Mouse (Mus musculus) liver, postnatal 0 days (tissue): ENCODE data around the gene Parp1. TPM values are rescaled to one million over a fixed set of nuclear protein-coding genes. Genes with fewer than 3 reads are reported as not detected.
"Not testable (repeated sequence)": the region's sequence is repeated elsewhere in the genome, so short reads cannot be mapped to it uniquely, and the experiment has no call there.

Experiments used
- ATAC-seq: fragments of 200-750 bp; cut with Nextera tagmentation; 2 replicates; pipeline ENCODE4 v1.8.0; 2017; ENCODE audit warnings: mild to moderate bottlenecking, moderate library complexity
- DNase-seq: peaks from one replicate; pipeline ENCODE4 v3.0.0-alpha.2; 2016
- H3K27ac ChIP-seq: fragments of 300-500 bp; sonication (generic); 2 replicates; pipeline ENCODE4 v1.5.1; 2014; ENCODE audit warnings: antibody characterized with exemption, moderate library complexity, mild to moderate bottlenecking, low read depth
- H3K27me3 ChIP-seq: fragments of 300-500 bp; sonication (generic); 2 replicates; pipeline ENCODE4 v1.6.1; 2014; ENCODE audit warnings: low read length, control low read depth, mixed read lengths; ENCODE audit not compliant: insufficient read depth
- H3K36me3 ChIP-seq: fragments of 300-500 bp; sonication (generic); replicated peaks from 2 replicates; pipeline ENCODE4 v1.6.1; 2014; ENCODE audit warnings: mild to moderate bottlenecking, control low read depth, low read length, moderate library complexity, mixed read lengths; ENCODE audit not compliant: insufficient read depth
- H3K4me1 ChIP-seq: fragments of 300-500 bp; sonication (generic); 2 replicates; pipeline ENCODE4 v1.6.1; 2014; ENCODE audit warnings: antibody characterized with exemption, mild to moderate bottlenecking, control low read depth; ENCODE audit not compliant: insufficient read depth
- H3K4me2 ChIP-seq: fragments of 300-500 bp; sonication (generic); 2 replicates; pipeline ENCODE4 v1.6.1; 2014; ENCODE audit warnings: low read depth, mild to moderate bottlenecking, low read length, moderate library complexity, mixed read lengths
- H3K4me3 ChIP-seq: fragments of 300-500 bp; sonication (generic); 2 replicates; pipeline ENCODE4 v1.5.1; 2014; ENCODE audit warnings: low read depth, low read length
- H3K9ac ChIP-seq: fragments of 300-500 bp; sonication (generic); replicated peaks from 2 replicates; pipeline ENCODE4 v1.6.1; 2014; ENCODE audit warnings: mild to moderate bottlenecking, moderate library complexity
- H3K9me3 ChIP-seq: fragments of 300-500 bp; sonication (generic); 2 replicates; pipeline ENCODE4 v1.6.1; 2016; ENCODE audit warnings: mild to moderate bottlenecking, control low read depth, low read length, mixed read lengths
- CTCF ChIP-seq: sonication (generic); IDR thresholded peaks from 2 replicates; pipeline ENCODE4 v1.5.1; 2016; ENCODE audit warnings: antibody characterized with exemption, low read depth
- EP300 ChIP-seq: IDR thresholded peaks from 2 replicates; pipeline ENCODE4 v1.6.1; 2016; ENCODE audit warnings: antibody characterized with exemption, low read depth, mild to moderate bottlenecking
- WGBS: fragments of 180-500 bp; shearing (Covaris S2); extraction: QIAGEN DNeasy Blood & Tissue Kit; methylation state at CpG from one replicate; pipeline ENCODE4 v1.1.7; 2014; ENCODE audit not compliant: insufficient replicate concordance; 5-methylcytosine and 5-hydroxymethylcytosine counted together
- polyA plus RNA-seq: library from polyadenylated mRNA; unstranded; fragments of >200 nt; fragmentation: Nextera tagmentation; extraction: Ambion mirVana; gene quantifications from 2 replicates; pipeline ENCODE4 v1.2.1, GENCODE M21; 2015

The Parp1 gene
- polyA plus RNA-seq, 1 experiment from 2014 or later = 23.3 TPM

DNA sequence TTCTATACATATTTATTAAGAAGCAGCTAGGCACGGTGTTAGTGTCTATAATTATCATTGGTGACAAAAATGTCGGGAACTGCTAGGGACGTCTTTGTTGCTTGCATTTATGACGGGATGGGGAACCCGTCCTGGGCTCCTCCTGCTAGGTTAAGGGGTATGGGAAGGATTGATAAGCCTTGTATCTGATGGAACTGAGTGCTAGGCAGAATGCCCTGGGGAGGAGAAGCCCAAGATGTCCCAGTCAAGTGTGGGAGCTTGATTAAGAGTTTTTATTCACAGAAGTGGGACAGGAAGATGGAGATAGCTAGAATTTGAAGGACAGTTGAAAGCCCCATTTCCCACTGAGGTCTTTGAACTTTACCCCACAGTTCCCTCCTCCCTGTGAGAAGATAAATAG, 1.5 kb downstream of the Parp1 start:
- H3K4me2 ChIP-seq = peak overlapping the region; percentile 100
- ATAC-seq (peak; percentile 32), DNase-seq (no peak)
- H3K9me3 ChIP-seq = no peaks in the 10 kb centered on the region
- H3K27ac ChIP-seq = peak overlapping the region; percentile 12; the same call in 1 of the 2 replicates
- 5% methylated on average over 5 of the region's 5 CpGs for WGBS
- TF ChIP-seq EP300 (peak; percentile 72), CTCF (no peak)
- H3K4me1 ChIP-seq = peaks cover 26% of the 10 kb centered on the region
- no peaks in the 10 kb centered on the region for H3K27me3 ChIP-seq
- H3K4me3 ChIP-seq = peak overlapping the region; percentile 79
- H3K9ac ChIP-seq = peak overlapping the region; percentile 70
- peaks cover 8% of the 10 kb centered on the region; the same call in 1 of the 2 replicates for H3K36me3 ChIP-seq

DNA sequence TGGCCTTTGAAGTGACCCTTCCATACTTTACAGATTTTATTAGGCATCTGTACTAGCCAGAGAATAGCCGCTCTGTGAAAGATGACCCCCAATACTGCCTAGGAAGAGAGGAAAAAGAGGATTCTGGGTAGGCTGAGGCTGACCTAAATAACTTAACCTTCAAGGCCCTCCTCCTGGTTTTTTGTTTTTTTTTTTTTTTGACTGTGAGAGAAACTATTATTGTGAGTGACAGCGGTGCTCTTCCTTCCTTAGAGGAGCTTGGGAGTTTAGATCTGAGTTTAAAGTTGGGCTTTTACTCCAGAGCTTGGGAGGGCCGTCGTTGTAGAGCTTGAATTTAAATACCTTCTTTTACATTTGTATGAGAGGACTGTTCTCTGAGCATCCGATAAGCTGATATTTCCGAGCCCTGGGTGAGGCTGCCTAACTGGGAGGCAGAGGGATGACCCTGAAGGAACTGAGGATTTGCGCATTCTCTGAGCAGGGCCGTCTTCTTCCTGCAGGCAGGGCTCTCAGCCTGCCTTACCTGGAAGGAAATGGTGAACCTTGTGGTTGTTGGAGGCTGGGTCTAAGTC, 2.4 kb downstream of the Parp1 start:
- no peaks in the 10 kb centered on the region for H3K27me3 ChIP-seq
- WGBS = 77% methylated on average over 8 of the region's 8 CpGs
- H3K27ac ChIP-seq = no peak overlapping the region
- H3K9me3 ChIP-seq = no peaks in the 10 kb centered on the region
- DNase-seq = no peak
- H3K4me2 ChIP-seq = peak overlapping the region; percentile 100
- peaks cover 13% of the 10 kb centered on the region for H3K36me3 ChIP-seq
- TF ChIP-seq EP300 (no peak), CTCF (no peak)
- no peak overlapping the region for H3K4me3 ChIP-seq
- H3K9ac ChIP-seq = no peak overlapping the region
- peaks cover 26% of the 10 kb centered on the region for H3K4me1 ChIP-seq
- no peak for ATAC-seq

DNA sequence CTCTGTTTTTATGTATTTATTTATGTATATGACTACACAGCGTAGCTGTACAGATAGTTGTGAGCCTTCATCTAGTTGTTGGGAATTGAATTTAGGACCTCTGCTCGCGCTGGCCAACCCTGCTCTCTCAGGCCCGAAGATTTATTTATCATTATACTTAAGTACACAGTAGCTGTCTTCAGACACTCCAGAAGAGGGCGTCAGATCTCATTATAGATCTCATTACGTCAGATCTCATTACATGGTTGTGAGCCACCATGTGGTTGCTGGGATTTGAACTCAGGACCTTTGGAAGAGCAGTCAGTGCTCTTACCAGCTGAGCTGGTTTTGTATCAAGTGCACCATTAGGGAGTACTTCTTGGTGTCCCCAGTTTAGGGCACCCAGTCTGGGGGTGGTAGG, 3.0 kb downstream of the Parp1 start:
- not testable (repeated sequence) for H3K4me3 ChIP-seq, H3K27me3 ChIP-seq, ATAC-seq, H3K4me2 ChIP-seq, DNase-seq, H3K9ac ChIP-seq, H3K9me3 ChIP-seq, H3K27ac ChIP-seq
- WGBS = 80% methylated on average over 6 of the region's 6 CpGs
- peaks cover 26% of the 10 kb centered on the region for H3K4me1 ChIP-seq
- peaks cover 18% of the 10 kb centered on the region for H3K36me3 ChIP-seq

DNA sequence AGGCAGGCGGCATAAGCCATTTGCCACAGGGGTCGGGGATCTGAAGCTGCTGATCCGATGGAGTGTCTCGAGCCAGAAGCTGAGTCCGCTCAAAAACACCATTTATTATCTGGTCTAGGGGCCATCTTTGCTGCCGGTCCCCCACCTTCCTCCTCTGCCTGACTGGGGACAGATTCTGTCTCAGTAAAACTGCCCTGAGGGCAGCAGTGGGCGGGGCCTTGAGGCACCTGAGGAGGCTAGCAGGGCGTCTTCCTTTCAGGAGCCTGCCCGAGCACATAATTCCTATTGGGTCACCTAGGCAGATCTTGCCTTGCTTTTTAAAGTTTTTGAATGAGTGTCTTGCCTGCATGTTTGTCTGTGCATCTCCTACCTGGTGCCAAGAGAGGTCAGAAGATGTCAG, 3.4 kb downstream of the Parp1 start:
- no peak overlapping the region for H3K4me3 ChIP-seq
- no peak for DNase-seq
- no peak overlapping the region for H3K27ac ChIP-seq
- H3K4me2 ChIP-seq = no peak overlapping the region
- 89% methylated on average over 9 of the region's 9 CpGs for WGBS
- peaks cover 23% of the 10 kb centered on the region for H3K36me3 ChIP-seq
- H3K9me3 ChIP-seq = no peaks in the 10 kb centered on the region
- H3K4me1 ChIP-seq = peaks cover 26% of the 10 kb centered on the region
- no peaks in the 10 kb centered on the region for H3K27me3 ChIP-seq
- TF ChIP-seq EP300 = no peak
- no peak for TF ChIP-seq CTCF
- no peak for ATAC-seq
- H3K9ac ChIP-seq = no peak overlapping the region

DNA sequence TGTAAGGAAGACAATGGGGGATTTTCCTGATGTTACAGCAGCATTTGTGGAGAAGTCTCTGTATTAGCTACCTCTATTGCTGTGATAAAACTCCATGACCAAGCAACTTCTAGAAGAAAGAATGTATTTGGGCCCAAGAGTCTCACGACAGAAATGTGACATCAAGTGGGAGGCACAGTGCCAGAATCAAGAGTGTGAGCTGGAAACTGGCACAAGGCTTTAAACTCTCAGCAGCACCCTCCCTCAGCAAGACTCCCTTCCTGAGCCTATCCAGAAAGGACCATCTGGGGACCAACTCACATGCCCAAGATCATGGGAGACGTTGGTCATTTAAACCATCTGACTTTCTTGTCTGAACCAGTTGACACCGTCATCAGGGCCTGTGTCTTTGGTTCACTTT, 7.8 kb downstream of the Parp1 start:
- DNase-seq (no peak), ATAC-seq (no peak)
- peaks cover under 1% of the 10 kb centered on the region for H3K4me1 ChIP-seq
- H3K4me3 ChIP-seq = no peak overlapping the region
- H3K9me3 ChIP-seq = no peaks in the 10 kb centered on the region
- H3K36me3 ChIP-seq = peaks cover 48% of the 10 kb centered on the region
- 77% methylated on average over 3 of the region's 3 CpGs for WGBS
- H3K4me2 ChIP-seq = no peak overlapping the region
- no peak overlapping the region for H3K27ac ChIP-seq
- H3K27me3 ChIP-seq = no peaks in the 10 kb centered on the region
- H3K9ac ChIP-seq = no peak overlapping the region
- no peak for TF ChIP-seq CTCF
- no peak for TF ChIP-seq EP300

DNA sequence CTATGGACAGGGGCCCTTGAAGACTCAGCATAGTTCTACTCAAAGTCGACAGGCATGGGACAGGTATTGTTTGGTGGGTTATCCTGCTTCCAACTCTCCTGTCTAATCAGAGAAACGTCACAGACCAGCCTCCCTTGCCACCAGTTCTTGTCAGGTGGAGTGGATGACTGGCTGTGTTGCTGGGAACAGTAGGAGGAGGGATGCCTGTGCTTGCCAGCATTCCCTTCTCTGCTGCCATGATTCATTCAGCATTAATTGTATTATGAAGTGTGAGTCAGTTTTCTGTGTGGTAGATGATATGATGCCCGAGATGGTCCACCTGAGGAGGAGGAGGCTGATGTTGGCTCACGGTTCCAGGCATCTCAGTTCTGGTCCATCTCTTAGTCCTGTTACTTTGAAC, 9.1 kb downstream of the Parp1 start:
- Histone ChIP-seq H3K36me3 (peaks cover 62% of the 10 kb centered on the region), H3K9me3 (no peaks in the 10 kb centered on the region), H3K27ac (no peak overlapping the region), H3K4me2 (no peak overlapping the region), H3K4me1 (no peaks in the 10 kb centered on the region), H3K9ac (no peak overlapping the region), H3K4me3 (no peak overlapping the region), H3K27me3 (no peaks in the 10 kb centered on the region)
- TF ChIP-seq CTCF = no peak
- TF ChIP-seq EP300 = no peak
- DNase-seq (no peak), ATAC-seq (no peak)
- whole genome bisulfite sequencing = 76% methylated on average over 4 of the region's 4 CpGs
